Mouse (Mus musculus) cerebellum, adult 11-12 months (tissue): ENCODE data around the gene Hspa8.
"Not testable (repeated sequence)": the region's sequence is repeated elsewhere in the genome, so short reads cannot be mapped to it uniquely, and the experiment has no call there.

ENCODE experiments used
- DNase-seq: peaks from one replicate; pipeline ENCODE4 v3.0.0; 2022

Gene Hspa8

GRCm38 (mm10) chr9:40784374-40784967 lies 16.3 kb upstream of the Hspa8 start:
- DNase-seq: no peak

GRCm38 (mm10) chr9:40785452-40785851 lies 15.3 kb upstream of the Hspa8 start:
- no peak for DNase-seq

- DNase-seq: not testable (repeated sequence)
These were observed 14.0 kb upstream of the Hspa8 start for GRCm38 (mm10) chr9:40786820-40787219.

GRCm38 (mm10) chr9:40791864-40792633 lies 8.7 kb upstream of the Hspa8 start:
- no peak for DNase-seq

GRCm38 (mm10) chr9:40793581-40793980 lies 7.2 kb upstream of the Hspa8 start:
- DNase-seq: no peak

- DNase-seq: no peak
These were observed 6.5 kb upstream of the Hspa8 start for GRCm38 (mm10) chr9:40794251-40794650.

- DNase-seq: no peak
These were observed 5.9 kb upstream of the Hspa8 start for GRCm38 (mm10) chr9:40794926-40795325.

- no peak for DNase-seq
These were observed 5.2 kb upstream of the Hspa8 start for GRCm38 (mm10) chr9:40795562-40795961.

- no peak for DNase-seq
These were observed 4.7 kb upstream of the Hspa8 start for GRCm38 (mm10) chr9:40796054-40796453.

- DNase-seq: no peak
These were observed 2.4 kb upstream of the Hspa8 start for GRCm38 (mm10) chr9:40798247-40798960.

- no peak for DNase-seq
These were observed 1.7 kb upstream of the Hspa8 start for GRCm38 (mm10) chr9:40799112-40799511.

GRCm38 (mm10) chr9:40799837-40800501 lies 815 bp upstream of the Hspa8 start:
- peak; percentile 83 for DNase-seq

GRCm38 (mm10) chr9:40801614-40802532 lies 1.1 kb downstream of the Hspa8 start:
- peak; percentile 86 for DNase-seq

GRCm38 (mm10) chr9:40802533-40802875 lies 1.7 kb downstream of the Hspa8 start:
- not testable (repeated sequence) for DNase-seq

- DNase-seq: not testable (repeated sequence)
These were observed 3.8 kb downstream of the Hspa8 start for GRCm38 (mm10) chr9:40804576-40804975.

GRCm38 (mm10) chr9:40805263-40805662 lies 4.5 kb downstream of the Hspa8 start:
- peak; percentile 73 for DNase-seq

GRCm38 (mm10) chr9:40806440-40807288 lies 5.9 kb downstream of the Hspa8 start:
- peak; percentile 54 for DNase-seq

GRCm38 (mm10) chr9:40807289-40807920 lies 6.6 kb downstream of the Hspa8 start:
- no peak for DNase-seq

GRCm38 (mm10) chr9:40808061-40808906 lies 7.5 kb downstream of the Hspa8 start:
- no peak for DNase-seq

- no peak for DNase-seq
These were observed 8.1 kb downstream of the Hspa8 start for GRCm38 (mm10) chr9:40808907-40809280.
